Mouse (Mus musculus): ENCODE measurements at regions not wholly inside any gene's neighbourhood (a gene's known extent, or its start where the extent isn't known, plus 50 kb on each side); places are given as distances from the start of the nearest gene placed in this dataset.
"Not testable (repeated sequence)": the region's sequence is repeated elsewhere in the genome, so short reads cannot be mapped to it uniquely, and the experiment has no call there.

GRCm38 (mm10) chr12:8070788-8071187 lies 93.3 kb downstream of the Apob start:
- DNase-seq (ENCODE audit: low read depth, low spot score): peak; percentile 96

- peak; percentile 66 for DNase-seq (ENCODE audit: low read depth, low spot score)
Measured at GRCm38 (mm10) chr12:8071286-8071685, 93.8 kb downstream of the Apob start.

- DNase-seq (ENCODE audit: low read depth, low spot score): peak; percentile 65
Measured at GRCm38 (mm10) chr12:8076010-8076540, 98.6 kb downstream of the Apob start.

GRCm38 (mm10) chr12:8077346-8077745 lies 99.9 kb downstream of the Apob start:
- DNase-seq (ENCODE audit: low read depth, low spot score): no peak

GRCm38 (mm10) chr12:8078046-8078445 lies 100.6 kb downstream of the Apob start:
- no peak for DNase-seq (ENCODE audit: low read depth, low spot score)

GRCm38 (mm10) chr12:8082688-8083661 lies 105.5 kb downstream of the Apob start:
- DNase-seq (ENCODE audit: low read depth, low spot score): no peak

- no peak for DNase-seq (ENCODE audit: low read depth, low spot score)
Measured at GRCm38 (mm10) chr12:8087958-8088357, 110.5 kb downstream of the Apob start.

- DNase-seq (ENCODE audit: low read depth, low spot score): peak; percentile 72
Measured at GRCm38 (mm10) chr12:8089423-8090278, 112.2 kb downstream of the Apob start.

GRCm38 (mm10) chr12:8090279-8090626 lies 112.8 kb downstream of the Apob start:
- DNase-seq (ENCODE audit: low read depth, low spot score): peak; percentile 57

GRCm38 (mm10) chr12:8093437-8093836 lies 114.5 kb upstream of the Ldah start:
- no peak for DNase-seq (ENCODE audit: low read depth, low spot score)

- DNase-seq (ENCODE audit: low read depth, low spot score): peak; percentile 58
Measured at GRCm38 (mm10) chr12:8095946-8096345, 112.0 kb upstream of the Ldah start.

GRCm38 (mm10) chr12:8098395-8098794 lies 109.5 kb upstream of the Ldah start:
- not testable (repeated sequence) for DNase-seq (ENCODE audit: low read depth, low spot score)

GRCm38 (mm10) chr12:8099114-8099513 lies 108.8 kb upstream of the Ldah start:
- no peak for DNase-seq (ENCODE audit: low read depth, low spot score)

GRCm38 (mm10) chr12:8099821-8100220 lies 108.1 kb upstream of the Ldah start:
- DNase-seq (ENCODE audit: low read depth, low spot score): peak; percentile 65

- no peak for DNase-seq (ENCODE audit: low read depth, low spot score)
Measured at GRCm38 (mm10) chr12:8101837-8102236, 106.1 kb upstream of the Ldah start.

GRCm38 (mm10) chr12:8103259-8103658 lies 104.6 kb upstream of the Ldah start:
- no peak for DNase-seq (ENCODE audit: low read depth, low spot score)

GRCm38 (mm10) chr12:8107137-8107536 lies 100.8 kb upstream of the Ldah start:
- no peak for DNase-seq (ENCODE audit: low read depth, low spot score)

- no peak for DNase-seq (ENCODE audit: low read depth, low spot score)
Measured at GRCm38 (mm10) chr12:8109203-8109770, 98.6 kb upstream of the Ldah start.

GRCm38 (mm10) chr12:8109876-8110275 lies 98.0 kb upstream of the Ldah start:
- no peak for DNase-seq (ENCODE audit: low read depth, low spot score)

GRCm38 (mm10) chr12:8110297-8110696 lies 97.6 kb upstream of the Ldah start:
- no peak for DNase-seq (ENCODE audit: low read depth, low spot score)

- DNase-seq (ENCODE audit: low read depth, low spot score): no peak
Measured at GRCm38 (mm10) chr12:8111484-8111883, 96.4 kb upstream of the Ldah start.

- DNase-seq (ENCODE audit: low read depth, low spot score): no peak
Measured at GRCm38 (mm10) chr12:8155566-8155965, 52.3 kb upstream of the Ldah start.
